Mouse (Mus musculus) 3134 (cell line): ENCODE data around the gene Fryl.

Experiments used
- DNase-seq: peaks from one replicate; pipeline ENCODE4 v3.0.0-alpha.2; 2011; ENCODE audit warnings: low spot score; ENCODE audit not compliant: insufficient read length; ENCODE audit errors: extremely low read depth

Gene Fryl

GRCm38 (mm10) chr5:73227518-73228101 is 28.8 kb downstream of the Fryl start:
- no peak for DNase-seq

- no peak for DNase-seq
Observed at GRCm38 (mm10) chr5:73223065-73223464, 33.4 kb downstream of the Fryl start.

GRCm38 (mm10) chr5:73222397-73222796 is 34.0 kb downstream of the Fryl start:
- no peak for DNase-seq

GRCm38 (mm10) chr5:73221826-73222225 is 34.6 kb downstream of the Fryl start:
- DNase-seq, result no peak

- DNase-seq, result no peak
Observed at GRCm38 (mm10) chr5:73219716-73220115, 36.7 kb downstream of the Fryl start.

- no peak for DNase-seq
Observed at GRCm38 (mm10) chr5:73218065-73218464, 38.4 kb downstream of the Fryl start.

- no peak for DNase-seq
Observed at GRCm38 (mm10) chr5:73217116-73217515, 39.3 kb downstream of the Fryl start.

- no peak for DNase-seq
Observed at GRCm38 (mm10) chr5:73216014-73216413, 40.4 kb downstream of the Fryl start.

GRCm38 (mm10) chr5:73212446-73212845 is 44.0 kb downstream of the Fryl start:
- no peak for DNase-seq

- no peak for DNase-seq
Observed at GRCm38 (mm10) chr5:73211961-73212360, 44.5 kb downstream of the Fryl start.

- no peak for DNase-seq
Observed at GRCm38 (mm10) chr5:73210971-73211315, 45.5 kb downstream of the Fryl start.

- DNase-seq, result no peak
Observed at GRCm38 (mm10) chr5:73210127-73210970, 46.1 kb downstream of the Fryl start.

GRCm38 (mm10) chr5:73209201-73210096 is 47.0 kb downstream of the Fryl start:
- DNase-seq, result no peak

GRCm38 (mm10) chr5:73208645-73209044 is 47.8 kb downstream of the Fryl start:
- no peak for DNase-seq

GRCm38 (mm10) chr5:73206722-73207121 is 49.7 kb downstream of the Fryl start:
- DNase-seq, result no peak

GRCm38 (mm10) chr5:73205996-73206629 is 50.3 kb downstream of the Fryl start:
- no peak for DNase-seq

- DNase-seq, result no peak
Observed at GRCm38 (mm10) chr5:73205050-73205449, 51.4 kb downstream of the Fryl start.

GRCm38 (mm10) chr5:73202498-73202897 is 53.9 kb downstream of the Fryl start:
- DNase-seq, result no peak

- DNase-seq, result no peak
Observed at GRCm38 (mm10) chr5:73202077-73202476, 54.3 kb downstream of the Fryl start.

GRCm38 (mm10) chr5:73200387-73201384 is 55.7 kb downstream of the Fryl start:
- no peak for DNase-seq
